Mouse (Mus musculus) neural tube, postnatal 0 days (tissue): ENCODE results near the gene Tada2b. TPM values are rescaled to one million over a fixed set of nuclear protein-coding genes. Genes with fewer than 3 reads are reported as not detected.

Experiments used
- polyA plus RNA-seq: library from polyadenylated mRNA; unstranded; fragments of >200 nt; fragmentation: Nextera tagmentation; extraction: Ambion mirVana; gene quantifications from 2 replicates; pipeline ENCODE4 v1.2.1, GENCODE M21; 2015

Gene Tada2b
- polyA plus RNA-seq, result 3.1 and 3.3 TPM in 2 replicates

GRCm38 (mm10) chr5:36484171-36484990 lies at the start of gene Tada2b, which contains the start of gene Ccdc96:
Gene Tada2b (minus strand): TSS chr5:36484285.
Gene Ccdc96 (plus strand): TSS chr5:36484588.

GRCm38 (mm10) chr5:36464709-36465661 lies 19.1 kb downstream of the Tada2b start, which contains the start of gene Grpel1:
Gene Grpel1 (plus strand): TSS chr5:36464998.

Other genes with a start within 250 kb of the Tada2b start
- 12.1 and 15.5 TPM in 2 replicates for gene Sorcs2, start 86.1 kb downstream of the Tada2b start, polyA plus RNA-seq
- 43.8 and 46.8 TPM in 2 replicates for gene Grpel1, start 19.3 kb downstream of the Tada2b start, polyA plus RNA-seq
- 2.0 TPM in 2 replicates for gene Ccdc96, start 303 bp upstream of the Tada2b start, polyA plus RNA-seq
- 36.7 and 43.2 TPM in 2 replicates for gene Tbc1d14, start 109.0 kb upstream of the Tada2b start, polyA plus RNA-seq
- 20.4 and 20.7 TPM in 2 replicates for gene D5Ertd579e, start 211.7 kb upstream of the Tada2b start, polyA plus RNA-seq